Mouse (Mus musculus): Measurements from ENCODE around the gene Cldn19. TPM values are rescaled to one million over a fixed set of nuclear protein-coding genes. Genes with fewer than 3 reads are reported as not detected.

Cldn19 gene
- total and polyA plus RNA-seq, 2 experiments, result not detected

GRCm38 (mm10) chr4:119284861-119285260 lies 29.6 kb downstream of the Cldn19 start:
- H3K9ac ChIP-seq (ENCODE audit: low read depth, low read length), result no peak overlapping the region
- no peak for DNase-seq (ENCODE audit: extremely low read depth, low read depth, low spot score)
- H3K4me1 ChIP-seq (ENCODE audit: control insufficient read depth, insufficient read depth, low read length), result peaks cover 7% of the 10 kb centered on the region; the same call in 1 of the 2 replicates
- H3K27me3 ChIP-seq (ENCODE audit: control insufficient read depth, insufficient read depth, low read length), result no peaks in the 10 kb centered on the region
- TF ChIP-seq CTCF (IDR thresholded peaks at IDR 0.05; ENCODE audit: low read depth, low read length) (no peak), POLR2A (IDR thresholded peaks at IDR 0.05; ENCODE audit: extremely low read depth, insufficient read depth, low read length) (no peak)
- H3K36me3 ChIP-seq (ENCODE audit: control insufficient read depth, insufficient read depth, low read length), result peaks cover 48% of the 10 kb centered on the region
- WGBS, result 51% methylated on average over 1 of the region's 1 CpGs
- no peak overlapping the region for H3K27ac ChIP-seq (replicated peaks; ENCODE audit: insufficient read depth, low read depth, low read length)
- peaks cover 14% of the 10 kb centered on the region; the same call in 1 of the 2 replicates for H3K79me2 ChIP-seq (ENCODE audit: control insufficient read depth, insufficient read depth, low read length)
- no peak overlapping the region for H3K4me3 ChIP-seq (ENCODE audit: insufficient read depth, low read depth, low read length)

DNA sequence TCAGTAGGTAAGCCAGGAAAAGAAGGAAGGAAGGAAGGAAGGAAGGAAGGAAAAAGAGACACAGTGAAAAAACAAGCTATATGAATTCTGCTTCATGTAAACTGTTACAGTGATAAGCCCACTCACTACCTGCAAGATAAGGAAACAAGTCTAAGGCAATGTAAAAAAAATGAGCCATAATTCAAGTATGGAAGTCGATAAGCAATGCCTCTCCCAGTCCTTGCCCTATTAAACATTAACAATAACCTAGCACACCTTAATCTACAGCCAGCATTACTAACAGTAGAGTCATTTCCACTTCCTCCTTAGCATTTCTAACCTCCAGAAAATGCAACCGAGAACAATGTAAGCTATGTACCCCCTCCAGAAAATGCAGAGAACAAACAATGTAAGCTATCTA lies 30.1 kb downstream of the Cldn19 start:
- peaks cover 7% of the 10 kb centered on the region; the same call in 1 of the 2 replicates for H3K4me1 ChIP-seq (ENCODE audit: control insufficient read depth, insufficient read depth, low read length)
- TF ChIP-seq CTCF (IDR thresholded peaks at IDR 0.05; ENCODE audit: low read depth, low read length) (no peak), POLR2A (IDR thresholded peaks at IDR 0.05; ENCODE audit: extremely low read depth, insufficient read depth, low read length) (no peak)
- no peak overlapping the region for H3K9ac ChIP-seq (ENCODE audit: low read depth, low read length)
- no peak overlapping the region for H3K27ac ChIP-seq (replicated peaks; ENCODE audit: insufficient read depth, low read depth, low read length)
- H3K4me3 ChIP-seq (ENCODE audit: insufficient read depth, low read depth, low read length), result no peak overlapping the region
- DNase-seq (ENCODE audit: extremely low read depth, low read depth, low spot score), result no peak
- peaks cover 15% of the 10 kb centered on the region; the same call in 1 of the 2 replicates for H3K79me2 ChIP-seq (ENCODE audit: control insufficient read depth, insufficient read depth, low read length)
- H3K27me3 ChIP-seq (ENCODE audit: control insufficient read depth, insufficient read depth, low read length), result no peaks in the 10 kb centered on the region
- peaks cover 43% of the 10 kb centered on the region for H3K36me3 ChIP-seq (ENCODE audit: control insufficient read depth, insufficient read depth, low read length)
- WGBS, result 32% methylated on average over 2 of the region's 2 CpGs

GRCm38 (mm10) chr4:119291921-119292320 lies 36.7 kb downstream of the Cldn19 start:
- 85% methylated on average over 1 of the region's 1 CpGs for WGBS
- Histone ChIP-seq H3K27me3 (ENCODE audit: control insufficient read depth, insufficient read depth, low read length) (no peaks in the 10 kb centered on the region), H3K4me1 (ENCODE audit: control insufficient read depth, insufficient read depth, low read length) (peaks cover 12% of the 10 kb centered on the region), H3K4me3 (ENCODE audit: insufficient read depth, low read depth, low read length) (no peak overlapping the region), H3K36me3 (ENCODE audit: control insufficient read depth, insufficient read depth, low read length) (peaks cover 6% of the 10 kb centered on the region; the same call in 1 of the 2 replicates), H3K79me2 (ENCODE audit: control insufficient read depth, insufficient read depth, low read length) (peaks cover 30% of the 10 kb centered on the region), H3K9ac (ENCODE audit: low read depth, low read length) (no peak overlapping the region), H3K27ac (replicated peaks; ENCODE audit: insufficient read depth, low read depth, low read length) (no peak overlapping the region)
- DNase-seq (ENCODE audit: extremely low read depth, low read depth, low spot score), result no peak
- TF ChIP-seq CTCF (IDR thresholded peaks at IDR 0.05; ENCODE audit: low read depth, low read length) (no peak), POLR2A (IDR thresholded peaks at IDR 0.05; ENCODE audit: extremely low read depth, insufficient read depth, low read length) (no peak)

DNA sequence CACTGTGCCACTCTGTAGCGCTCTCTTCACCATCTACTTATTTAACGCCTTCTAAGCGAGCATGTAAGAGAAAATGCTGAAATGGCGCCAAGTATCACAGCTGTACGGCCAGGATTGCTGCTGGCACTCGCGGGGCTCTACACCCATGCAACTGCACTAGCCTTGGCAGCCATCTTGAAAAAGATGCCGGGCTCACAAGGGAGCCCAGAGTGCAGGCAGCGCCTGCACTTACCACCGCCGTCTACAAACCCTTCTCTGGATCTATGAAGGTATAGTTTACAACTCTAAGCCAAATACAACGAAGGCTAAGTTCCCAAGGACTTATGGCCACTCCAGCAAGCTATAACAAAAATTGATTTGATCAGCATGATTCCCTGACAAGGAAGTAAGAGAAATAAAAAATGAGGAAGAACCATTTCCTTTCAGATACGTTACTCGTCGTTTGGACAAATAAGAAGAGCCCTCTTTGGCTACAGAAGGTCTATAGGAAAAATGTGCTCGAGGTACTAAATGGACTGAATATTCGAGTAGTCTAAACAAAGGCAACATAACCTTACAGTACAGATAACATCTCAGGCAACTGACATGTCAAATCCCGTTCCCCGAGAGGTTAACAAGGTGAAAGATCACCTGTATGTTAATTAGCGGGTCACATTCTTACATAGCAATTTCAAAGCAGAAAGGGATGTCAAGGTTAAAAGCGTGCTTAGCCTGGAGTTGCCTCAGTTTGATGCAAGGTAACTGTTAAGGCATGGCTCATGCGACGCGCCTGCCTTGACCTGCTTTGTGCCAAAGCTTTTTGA lies 37.8 kb downstream of the Cldn19 start:
- peaks cover 7% of the 10 kb centered on the region for H3K4me1 ChIP-seq (ENCODE audit: control insufficient read depth, insufficient read depth, low read length)
- H3K9ac ChIP-seq (ENCODE audit: low read depth, low read length), result peak overlapping the region; percentile 44
- H3K27me3 ChIP-seq (ENCODE audit: control insufficient read depth, insufficient read depth, low read length), result no peaks in the 10 kb centered on the region
- WGBS, result 2% methylated on average over 24 of the region's 24 CpGs
- TF ChIP-seq POLR2A (IDR thresholded peaks at IDR 0.05; ENCODE audit: extremely low read depth, insufficient read depth, low read length) (no peak), CTCF (IDR thresholded peaks at IDR 0.05; ENCODE audit: low read depth, low read length) (no peak)
- peak overlapping the region; percentile 91 for H3K4me3 ChIP-seq (ENCODE audit: insufficient read depth, low read depth, low read length)
- no peak overlapping the region; the same call in 1 of the 2 replicates for H3K27ac ChIP-seq (replicated peaks; ENCODE audit: insufficient read depth, low read depth, low read length)
- peaks cover 24% of the 10 kb centered on the region for H3K79me2 ChIP-seq (ENCODE audit: control insufficient read depth, insufficient read depth, low read length)
- H3K36me3 ChIP-seq (ENCODE audit: control insufficient read depth, insufficient read depth, low read length), result peaks cover 2% of the 10 kb centered on the region; the same call in 1 of the 2 replicates
- DNase-seq (ENCODE audit: extremely low read depth, low read depth, low spot score), result peak; percentile 29

- Histone ChIP-seq H3K27ac (replicated peaks; ENCODE audit: insufficient read depth, low read depth, low read length) (no peak overlapping the region), H3K9ac (ENCODE audit: low read depth, low read length) (peak overlapping the region; percentile 86)
- WGBS, result under 1% methylated on average over 50 of the region's 80 CpGs
These were observed 38.5 kb downstream of the Cldn19 start for GRCm38 (mm10) chr4:119293574-119294258.

More at GRCm38 (mm10) chr4:119293574-119294258, 38.5 kb downstream of the Cldn19 start:
- TF ChIP-seq CTCF (IDR thresholded peaks at IDR 0.05; ENCODE audit: low read depth, low read length) (no peak), POLR2A (IDR thresholded peaks at IDR 0.05; ENCODE audit: extremely low read depth, insufficient read depth, low read length) (no peak)
- no peak for DNase-seq (ENCODE audit: extremely low read depth, low read depth, low spot score)
- H3K4me1 ChIP-seq (ENCODE audit: control insufficient read depth, insufficient read depth, low read length), result peaks cover 7% of the 10 kb centered on the region
- H3K36me3 ChIP-seq (ENCODE audit: control insufficient read depth, insufficient read depth, low read length), result peaks cover 2% of the 10 kb centered on the region; the same call in 1 of the 2 replicates
- peak overlapping the region; percentile 91 for H3K4me3 ChIP-seq (ENCODE audit: insufficient read depth, low read depth, low read length)
- H3K79me2 ChIP-seq (ENCODE audit: control insufficient read depth, insufficient read depth, low read length), result peaks cover 24% of the 10 kb centered on the region
- H3K27me3 ChIP-seq (ENCODE audit: control insufficient read depth, insufficient read depth, low read length), result no peaks in the 10 kb centered on the region
